Mouse (Mus musculus): ENCODE data around the gene Pxt1. TPM values are rescaled to one million over a fixed set of nuclear protein-coding genes. Genes with fewer than 3 reads are reported as not detected.

Pxt1 gene
- polyA plus RNA-seq, 1 experiment from 2014 or later, result not detected

- in situ Hi-C loops (cut with MboI; ENCODE audit: low pct_unique_long_range_greater_than_20kb), result no loop called here
- POLR2A ChIA-PET, result interaction anchor here (0.8 kb wide), 1 partner anchor 10 kb away, joined by 4 read pairs; no protein-coding TSS in a partner anchor
- CTCF ChIA-PET, result interaction anchor here (1.4 to 1.7 kb wide), 2 partner anchors 12 to 22 kb away, joined by 5 to 6 read pairs; no protein-coding TSS in a partner anchor
- ATAC-seq (no peak), DNase-seq (ENCODE audit: low read depth, low spot score) (no peak)
- H3K27me3 ChIP-seq, result no peaks in the 10 kb centered on the region
- TF ChIP-seq CTCF (IDR thresholded peaks at IDR 0.05), result no peak
Measured at GRCm38 (mm10) chr17:28948661-28949060, 5.0 kb upstream of the Pxt1 start.

- TF ChIP-seq CTCF (IDR thresholded peaks at IDR 0.05), result no peak
- no peaks in the 10 kb centered on the region for H3K27me3 ChIP-seq
- CTCF ChIA-PET, result interaction anchor here (0.8 to 1.7 kb wide), 3 partner anchors 11 to 48 kb away, joined by 3 to 6 read pairs (median 5); no protein-coding TSS in a partner anchor
- in situ Hi-C loops (cut with MboI; ENCODE audit: low pct_unique_long_range_greater_than_20kb), result no loop called here
- ATAC-seq (no peak), DNase-seq (ENCODE audit: low read depth, low spot score) (no peak)
- POLR2A ChIA-PET, result no interaction called here
Measured at GRCm38 (mm10) chr17:28947011-28947939, 3.6 kb upstream of the Pxt1 start.

- ATAC-seq (no peak), DNase-seq (ENCODE audit: low read depth, low spot score) (no peak)
- in situ Hi-C loops (cut with MboI; ENCODE audit: low pct_unique_long_range_greater_than_20kb), result no loop called here
- TF ChIP-seq CTCF (IDR thresholded peaks at IDR 0.05), result no peak
- ChIA-PET CTCF (interaction anchor here (0.9 kb wide), 1 partner anchor 61 kb away, joined by 4 read pairs; no protein-coding TSS in a partner anchor), POLR2A (no interaction called here)
- no peaks in the 10 kb centered on the region for H3K27me3 ChIP-seq
Measured at GRCm38 (mm10) chr17:28944481-28944880, 841 bp upstream of the Pxt1 start.

- in situ Hi-C loops (cut with MboI; ENCODE audit: low pct_unique_long_range_greater_than_20kb), result no loop called here
- no peak for ATAC-seq
- POLR2A ChIA-PET, result interaction anchor here (1.4 kb wide), 1 partner anchor 10 kb away, joined by 4 read pairs; the partner anchor contains the start of gene Kctd20
- no peak for TF ChIP-seq CTCF (IDR thresholded peaks at IDR 0.05)
- H3K27me3 ChIP-seq, result no peaks in the 10 kb centered on the region
- CTCF ChIA-PET, result no interaction called here
- no peak for DNase-seq (ENCODE audit: low read depth, low spot score)
Measured at GRCm38 (mm10) chr17:28942101-28942500, 1.5 kb downstream of the Pxt1 start.

- no peak for ATAC-seq
Measured at GRCm38 (mm10) chr17:28940776-28941555, 2.7 kb downstream of the Pxt1 start.

GRCm38 (mm10) chr17:28936622-28937345, 6.9 kb downstream of the Pxt1 start:
- POLR2A ChIA-PET, result interaction anchor here (0.9 to 1.4 kb wide), 2 partner anchors 15 to 17 kb away, joined by 4 read pairs; partner anchors contain the start of gene Kctd20
- ATAC-seq (peak; percentile 21), DNase-seq (ENCODE audit: low read depth, low spot score) (peak; percentile 19)
- CTCF ChIA-PET, result interaction anchor here (1.0 to 2.5 kb wide), 5 partner anchors 10 to 78 kb away, joined by 4 to 8 read pairs (median 6); no protein-coding TSS in a partner anchor
- peak; percentile 86 for TF ChIP-seq CTCF (IDR thresholded peaks at IDR 0.05)
- H3K27me3 ChIP-seq, result no peaks in the 10 kb centered on the region
- in situ Hi-C loops (cut with MboI; ENCODE audit: low pct_unique_long_range_greater_than_20kb), result no loop called here

More at GRCm38 (mm10) chr17:28940776-28941555, 2.7 kb downstream of the Pxt1 start:
- H3K27me3 ChIP-seq, result no peaks in the 10 kb centered on the region
- ChIA-PET POLR2A (interaction anchor here (1.4 kb wide), 1 partner anchor 11 kb away, joined by 4 read pairs; the partner anchor contains the start of gene Kctd20), CTCF (no interaction called here)
- no peak for TF ChIP-seq CTCF (IDR thresholded peaks at IDR 0.05)
- no peak for DNase-seq (ENCODE audit: low read depth, low spot score)
- in situ Hi-C loops (cut with MboI; ENCODE audit: low pct_unique_long_range_greater_than_20kb), result no loop called here

GRCm38 (mm10) chr17:28936133-28936532, 7.5 kb downstream of the Pxt1 start:
- ChIA-PET POLR2A (interaction anchor here (0.9 to 1.4 kb wide), 2 partner anchors 16 to 17 kb away, joined by 4 read pairs; partner anchors contain the start of gene Kctd20), CTCF (interaction anchor here (1.2 to 2.5 kb wide), 3 partner anchors 10 to 51 kb away, joined by 4 to 8 read pairs (median 6); no protein-coding TSS in a partner anchor)
- in situ Hi-C loops (cut with MboI; ENCODE audit: low pct_unique_long_range_greater_than_20kb), result no loop called here
- TF ChIP-seq CTCF (IDR thresholded peaks at IDR 0.05), result no peak
- DNase-seq (ENCODE audit: low read depth, low spot score) (no peak), ATAC-seq (no peak)
- H3K27me3 ChIP-seq, result no peaks in the 10 kb centered on the region

- DNase-seq (ENCODE audit: low read depth, low spot score) (no peak), ATAC-seq (no peak)
- no peak for TF ChIP-seq CTCF (IDR thresholded peaks at IDR 0.05)
- CTCF ChIA-PET, result interaction anchor here (0.6 kb wide), 1 partner anchor 8 kb away, joined by 3 read pairs; no protein-coding TSS in a partner anchor
- H3K27me3 ChIP-seq, result no peaks in the 10 kb centered on the region
- POLR2A ChIA-PET, result no interaction called here
- in situ Hi-C loops (cut with MboI; ENCODE audit: low pct_unique_long_range_greater_than_20kb), result no loop called here
Measured at GRCm38 (mm10) chr17:28934120-28934916, 9.3 kb downstream of the Pxt1 start.

- ATAC-seq (no peak), DNase-seq (ENCODE audit: low read depth, low spot score) (no peak)
- TF ChIP-seq CTCF (IDR thresholded peaks at IDR 0.05), result no peak
- CTCF ChIA-PET, result interaction anchor here (0.7 kb wide), 1 partner anchor 12 kb away, joined by 3 read pairs; no protein-coding TSS in a partner anchor
- no peaks in the 10 kb centered on the region for H3K27me3 ChIP-seq
- in situ Hi-C loops (cut with MboI; ENCODE audit: low pct_unique_long_range_greater_than_20kb), result no loop called here
- POLR2A ChIA-PET, result no interaction called here
Measured at GRCm38 (mm10) chr17:28932274-28932673, 11.4 kb downstream of the Pxt1 start.
